Mouse (Mus musculus) hindbrain, postnatal 0 days (tissue): ENCODE measurements at regions not wholly inside any gene's neighbourhood (a gene's known extent, or its start where the extent isn't known, plus 50 kb on each side); places are given as distances from the start of the nearest gene placed in this dataset.

Experiments
- ATAC-seq: fragments of 200-750 bp; cut with Nextera tagmentation; 2 replicates; pipeline ENCODE4 v1.8.0; 2017; ENCODE audit warnings: mild to moderate bottlenecking, moderate TSS enrichment, moderate library complexity
- DNase-seq: peaks from one replicate; pipeline ENCODE4 v3.0.0-alpha.2; 2015; ENCODE audit warnings: low spot score
- H3K27ac ChIP-seq: fragments of 300-500 bp; sonication (generic); 2 replicates; pipeline ENCODE4 v1.5.1; 2014; ENCODE audit warnings: mild to moderate bottlenecking
- H3K27me3 ChIP-seq: fragments of 300-500 bp; sonication (generic); 2 replicates; pipeline ENCODE4 v1.6.1; 2014; ENCODE audit warnings: low read length, mixed read lengths; ENCODE audit not compliant: insufficient read depth
- H3K36me3 ChIP-seq: fragments of 300-500 bp; sonication (generic); 2 replicates; pipeline ENCODE4 v1.6.1; 2014; ENCODE audit warnings: low read length, mixed read lengths; ENCODE audit not compliant: insufficient read depth
- H3K4me1 ChIP-seq: fragments of 300-500 bp; sonication (generic); 2 replicates; pipeline ENCODE4 v1.6.1; 2014; ENCODE audit warnings: antibody characterized with exemption, low read length, mixed read lengths; ENCODE audit not compliant: insufficient read depth
- H3K4me2 ChIP-seq: fragments of 300-500 bp; sonication (generic); 2 replicates; pipeline ENCODE4 v1.6.1; 2014; ENCODE audit warnings: low read depth, mild to moderate bottlenecking, low read length, moderate library complexity, mixed read lengths
- H3K4me3 ChIP-seq: fragments of 300-500 bp; sonication (generic); 2 replicates; pipeline ENCODE4 v1.5.1; 2014; ENCODE audit warnings: low read length
- H3K9ac ChIP-seq: fragments of 300-500 bp; sonication (generic); replicated peaks from 2 replicates; pipeline ENCODE4 v1.6.1; 2014; ENCODE audit warnings: mild to moderate bottlenecking, low read length, moderate library complexity, mixed read lengths
- H3K9me3 ChIP-seq: fragments of 300-500 bp; sonication (generic); 2 replicates; pipeline ENCODE4 v1.6.1; 2016; ENCODE audit warnings: low read length, mixed read lengths
- CTCF ChIP-seq: IDR thresholded peaks from 2 replicates; pipeline ENCODE4 v1.5.1; 2016; ENCODE audit warnings: antibody characterized with exemption, control low read depth, low read depth
- WGBS: fragments of 180-500 bp; shearing (Covaris S2); extraction: QIAGEN DNeasy Blood & Tissue Kit; methylation state at CpG from one replicate; pipeline ENCODE4 v1.1.7; 2014; 5-methylcytosine and 5-hydroxymethylcytosine counted together

DNA sequence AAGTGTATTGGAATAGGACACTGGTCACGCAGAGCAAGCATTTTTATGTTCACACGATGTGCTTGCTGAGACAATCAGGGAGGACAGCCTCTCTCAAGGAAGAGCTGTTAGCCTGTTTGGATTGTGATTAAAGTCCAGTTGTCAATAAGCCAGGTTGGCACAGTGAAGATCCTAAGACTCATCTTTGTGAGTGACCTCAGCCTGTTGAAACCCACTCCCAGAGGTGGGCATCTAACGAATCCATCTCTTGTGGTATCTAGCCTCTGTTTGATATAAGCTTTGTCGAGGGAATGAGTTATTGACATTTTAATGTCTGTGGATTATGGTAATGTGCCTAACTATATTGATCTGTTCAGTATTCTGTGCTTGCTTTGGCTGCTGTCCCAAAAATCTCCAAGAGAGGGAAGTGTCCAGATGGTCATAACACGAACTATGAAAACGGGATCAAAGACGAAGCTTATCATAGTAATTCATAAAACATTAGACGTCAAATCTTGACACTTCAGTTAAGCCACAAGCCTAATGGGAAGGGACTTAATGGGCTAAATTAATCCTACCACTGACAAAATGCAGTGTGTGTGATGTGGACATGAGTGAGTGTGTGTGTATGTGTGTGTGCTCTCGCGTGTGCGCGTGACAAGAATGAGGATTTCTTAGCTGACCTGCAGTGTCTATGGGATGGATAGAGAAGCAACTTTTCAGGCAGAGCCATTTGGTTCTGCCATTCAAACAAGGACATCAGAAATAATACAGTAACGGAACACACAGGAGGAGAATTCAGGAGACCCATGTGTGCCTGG is 104.8 kb upstream of the Fer start:
- Histone ChIP-seq H3K4me1 (peaks cover 9% of the 10 kb centered on the region; the same call in 1 of the 2 replicates), H3K9ac (no peak overlapping the region), H3K27me3 (no peaks in the 10 kb centered on the region), H3K4me2 (no peak overlapping the region), H3K36me3 (no peaks in the 10 kb centered on the region), H3K9me3 (no peaks in the 10 kb centered on the region), H3K4me3 (no peak overlapping the region), H3K27ac (peak overlapping the region; percentile 68; the same call in 1 of the 2 replicates)
- no peak for TF ChIP-seq CTCF
- DNase-seq = peak; percentile 37
- WGBS = 61% methylated on average over 13 of the region's 13 CpGs
- peak; percentile 78 for ATAC-seq

- Histone ChIP-seq H3K9me3 (no peaks in the 10 kb centered on the region), H3K9ac (no peak overlapping the region), H3K4me2 (no peak overlapping the region), H3K36me3 (no peaks in the 10 kb centered on the region), H3K27me3 (no peaks in the 10 kb centered on the region), H3K4me1 (peaks cover 9% of the 10 kb centered on the region; the same call in 1 of the 2 replicates), H3K27ac (peak overlapping the region; percentile 68), H3K4me3 (no peak overlapping the region)
- 51% methylated on average over 7 of the region's 7 CpGs for WGBS
- ATAC-seq (0 out of 2 replicates have a peak, but pooled peaks have one; percentile 49), DNase-seq (peak; percentile 44)
- peak; percentile 12; the same call in 1 of the 2 replicates for TF ChIP-seq CTCF
These were observed 104.0 kb upstream of the Fer start for GRCm38 (mm10) chr17:63758817-63759404.

- Histone ChIP-seq H3K4me1 (peaks cover 9% of the 10 kb centered on the region; the same call in 1 of the 2 replicates), H3K36me3 (no peaks in the 10 kb centered on the region), H3K4me2 (no peak overlapping the region), H3K27ac (no peak overlapping the region), H3K9ac (no peak overlapping the region), H3K4me3 (no peak overlapping the region), H3K9me3 (no peaks in the 10 kb centered on the region), H3K27me3 (no peaks in the 10 kb centered on the region)
- 89% methylated on average over 5 of the region's 5 CpGs for WGBS
- no peak for TF ChIP-seq CTCF
- no peak for DNase-seq
- ATAC-seq = no peak
These were observed 101.8 kb upstream of the Fer start for GRCm38 (mm10) chr17:63761058-63761457.

- Histone ChIP-seq H3K27ac (no peak overlapping the region), H3K36me3 (no peaks in the 10 kb centered on the region), H3K4me1 (no peaks in the 10 kb centered on the region), H3K4me2 (no peak overlapping the region), H3K9ac (no peak overlapping the region), H3K9me3 (0 out of 2 replicates have a peak, but pooled peaks cover 5% of the 10 kb centered on the region), H3K27me3 (no peaks in the 10 kb centered on the region), H3K4me3 (no peak overlapping the region)
- no peak for ATAC-seq
- DNase-seq = no peak
- WGBS = 94% methylated on average over 6 of the region's 6 CpGs
- no peak for TF ChIP-seq CTCF
These were observed 91.8 kb upstream of the Fer start for GRCm38 (mm10) chr17:63771111-63771510.

DNA sequence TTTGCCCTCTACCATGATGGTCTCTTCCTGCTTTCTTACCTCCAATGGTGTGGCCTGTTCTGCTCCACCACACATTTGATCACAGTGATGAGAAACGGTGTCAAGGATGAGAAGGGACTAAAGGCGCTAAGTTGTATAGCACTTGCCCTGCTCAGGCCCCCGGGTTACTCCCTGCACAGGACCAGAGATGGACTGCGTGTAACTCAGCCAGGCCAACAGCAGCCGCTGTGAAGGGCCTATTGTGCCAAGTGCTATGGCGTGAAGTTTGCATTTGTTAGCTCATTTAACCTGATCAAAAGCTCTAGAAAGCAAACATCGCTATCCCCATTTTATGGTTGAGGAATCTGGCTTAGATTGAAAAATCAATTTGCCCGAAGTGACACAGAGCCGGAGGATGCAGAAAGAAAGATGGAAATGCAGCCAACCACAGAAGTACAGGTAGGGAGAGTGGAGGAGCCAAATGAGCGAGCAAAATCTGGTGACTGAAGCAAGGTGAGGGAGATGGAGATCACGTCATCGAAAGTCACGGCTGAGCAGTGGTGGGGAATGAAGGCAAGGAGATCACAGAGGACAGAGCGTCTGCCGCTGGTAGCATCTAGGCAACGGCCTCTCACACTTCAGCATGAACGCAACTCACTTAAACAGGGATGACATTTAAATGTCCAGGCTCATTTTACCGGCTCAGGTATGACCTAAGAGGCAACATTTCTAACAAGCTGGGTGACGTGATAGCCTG is 78.3 kb upstream of the Fer start:
- H3K4me1 ChIP-seq = no peaks in the 10 kb centered on the region
- H3K4me3 ChIP-seq = no peak overlapping the region
- no peak overlapping the region for H3K27ac ChIP-seq
- H3K4me2 ChIP-seq = no peak overlapping the region
- WGBS = 46% methylated on average over 19 of the region's 19 CpGs
- H3K9me3 ChIP-seq = no peaks in the 10 kb centered on the region
- no peak overlapping the region for H3K9ac ChIP-seq
- peak; percentile 51; the same call in 1 of the 2 replicates for ATAC-seq
- no peaks in the 10 kb centered on the region for H3K27me3 ChIP-seq
- H3K36me3 ChIP-seq = no peaks in the 10 kb centered on the region
- TF ChIP-seq CTCF = no peak
- DNase-seq = no peak

DNA sequence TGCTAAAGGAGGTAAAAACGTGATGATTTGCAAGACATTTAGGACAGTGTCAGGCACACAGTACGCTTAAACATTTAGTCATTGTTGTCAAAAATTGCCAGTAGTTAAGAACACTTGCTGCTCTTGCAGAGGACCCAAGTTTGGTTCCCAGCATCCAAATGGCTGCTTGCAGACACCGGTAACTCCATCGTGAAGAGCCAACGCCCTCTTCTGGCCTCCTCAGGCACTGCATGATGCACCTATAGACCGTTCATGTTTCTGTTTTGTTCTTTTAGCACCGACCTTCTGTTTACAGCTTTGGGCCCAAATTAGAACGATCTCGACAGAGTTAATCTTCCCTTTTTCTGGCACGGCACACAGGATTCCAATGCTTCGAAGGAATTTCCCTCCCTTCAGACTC is 76.4 kb upstream of the Fer start:
- DNase-seq = no peak
- Histone ChIP-seq H3K4me2 (no peak overlapping the region), H3K27me3 (no peaks in the 10 kb centered on the region), H3K9ac (no peak overlapping the region), H3K36me3 (no peaks in the 10 kb centered on the region), H3K27ac (no peak overlapping the region), H3K9me3 (no peaks in the 10 kb centered on the region), H3K4me3 (no peak overlapping the region), H3K4me1 (no peaks in the 10 kb centered on the region)
- ATAC-seq = no peak
- WGBS = 82% methylated on average over 11 of the region's 11 CpGs
- peak; percentile 33 for TF ChIP-seq CTCF
